Mouse (Mus musculus) hindbrain, embryonic 16.5 days (tissue): ENCODE measurements at regions not wholly inside any gene's neighbourhood (a gene's known extent, or its start where the extent isn't known, plus 50 kb on each side); places are given as distances from the start of the nearest gene placed in this dataset.

Source experiments
- ATAC-seq: fragments of 200-750 bp; cut with Nextera tagmentation; 2 replicates; pipeline ENCODE4 v1.8.0; 2017; ENCODE audit warnings: moderate TSS enrichment, moderate library complexity
- H3K27ac ChIP-seq: fragments of 300-500 bp; sonication (generic); 2 replicates; pipeline ENCODE4 v1.5.1; 2014; ENCODE audit warnings: low read depth, mild to moderate bottlenecking, control low read depth, low read length, moderate library complexity
- H3K27me3 ChIP-seq: fragments of 300-500 bp; sonication (generic); replicated peaks from 2 replicates; pipeline ENCODE4 v1.6.1; 2014; ENCODE audit warnings: low read length; ENCODE audit not compliant: control insufficient read depth, insufficient read depth
- H3K36me3 ChIP-seq: fragments of 300-500 bp; sonication (generic); 2 replicates; pipeline ENCODE4 v1.6.1; 2014; ENCODE audit warnings: mild to moderate bottlenecking, low read length, moderate library complexity, mixed read lengths; ENCODE audit not compliant: control insufficient read depth, insufficient read depth
- H3K4me1 ChIP-seq: fragments of 300-500 bp; sonication (generic); 2 replicates; pipeline ENCODE4 v1.6.1; 2014; ENCODE audit warnings: low read depth, low read length; ENCODE audit not compliant: control insufficient read depth, insufficient read depth
- H3K4me2 ChIP-seq: fragments of 300-500 bp; sonication (generic); 2 replicates; pipeline ENCODE4 v1.6.1; 2014; ENCODE audit warnings: mild to moderate bottlenecking, low read length, control low read depth, moderate library complexity
- H3K4me3 ChIP-seq: fragments of 300-500 bp; sonication (generic); 2 replicates; pipeline ENCODE4 v1.5.1; 2014; ENCODE audit warnings: mild to moderate bottlenecking, low read length, control low read depth, moderate library complexity
- H3K9ac ChIP-seq: fragments of 300-500 bp; sonication (generic); 2 replicates; pipeline ENCODE4 v1.6.1; 2014; ENCODE audit warnings: low read depth, mild to moderate bottlenecking, control low read depth, low read length, moderate library complexity
- H3K9me3 ChIP-seq: fragments of 300-500 bp; sonication (generic); 2 replicates; pipeline ENCODE4 v1.6.1; 2014; ENCODE audit warnings: mild to moderate bottlenecking, low read length, moderate library complexity; ENCODE audit not compliant: control insufficient read depth
- WGBS: fragments of 180-500 bp; shearing (Covaris S2); extraction: QIAGEN DNeasy Blood & Tissue Kit; methylation state at CpG from one replicate; pipeline ENCODE4 v1.1.7; 2014; 5-methylcytosine and 5-hydroxymethylcytosine counted together

- no peak overlapping the region for H3K4me2 ChIP-seq
- H3K27ac ChIP-seq: no peak overlapping the region
- no peaks in the 10 kb centered on the region for H3K4me1 ChIP-seq
- H3K9me3 ChIP-seq: no peaks in the 10 kb centered on the region
- peak; percentile 58; the same call in 1 of the 2 replicates for ATAC-seq
- no peak overlapping the region for H3K4me3 ChIP-seq
- no peak overlapping the region for H3K9ac ChIP-seq
- H3K36me3 ChIP-seq: no peaks in the 10 kb centered on the region
- WGBS: 44% methylated on average over 5 of the region's 5 CpGs
- H3K27me3 ChIP-seq: no peaks in the 10 kb centered on the region
These were observed 700.8 kb upstream of the Tenm2 start for GRCm38 (mm10) chr11:37936439-37937134.

- H3K27ac ChIP-seq: no peak overlapping the region
- H3K9me3 ChIP-seq: no peaks in the 10 kb centered on the region
- H3K27me3 ChIP-seq: no peaks in the 10 kb centered on the region
- no peaks in the 10 kb centered on the region for H3K4me1 ChIP-seq
- ATAC-seq: no peak
- no peak overlapping the region for H3K9ac ChIP-seq
- WGBS: 65% methylated on average over 2 of the region's 2 CpGs
- H3K4me2 ChIP-seq: no peak overlapping the region
- no peak overlapping the region for H3K4me3 ChIP-seq
- no peaks in the 10 kb centered on the region for H3K36me3 ChIP-seq
These were observed 677.4 kb upstream of the Tenm2 start for GRCm38 (mm10) chr11:37913161-37913560.

- WGBS: 74% methylated on average over 2 of the region's 2 CpGs
These were observed 669.2 kb upstream of the Tenm2 start for GRCm38 (mm10) chr11:37904991-37905390.

GRCm38 (mm10) chr11:37897713-37898112 is 661.9 kb upstream of the Tenm2 start:
- Histone ChIP-seq H3K36me3 (no peaks in the 10 kb centered on the region), H3K4me3 (no peak overlapping the region), H3K27ac (no peak overlapping the region), H3K27me3 (no peaks in the 10 kb centered on the region), H3K9ac (no peak overlapping the region), H3K4me1 (no peaks in the 10 kb centered on the region), H3K4me2 (no peak overlapping the region), H3K9me3 (no peaks in the 10 kb centered on the region)
- ATAC-seq: no peak

More at GRCm38 (mm10) chr11:37904991-37905390, 669.2 kb upstream of the Tenm2 start:
- no peak for ATAC-seq
- Histone ChIP-seq H3K27ac (no peak overlapping the region), H3K4me1 (no peaks in the 10 kb centered on the region), H3K36me3 (no peaks in the 10 kb centered on the region), H3K9me3 (no peaks in the 10 kb centered on the region), H3K9ac (no peak overlapping the region), H3K27me3 (no peaks in the 10 kb centered on the region), H3K4me3 (no peak overlapping the region), H3K4me2 (no peak overlapping the region)

GRCm38 (mm10) chr11:37882717-37883116 is 647.0 kb upstream of the Tenm2 start:
- no peaks in the 10 kb centered on the region for H3K36me3 ChIP-seq
- ATAC-seq: no peak
- no peaks in the 10 kb centered on the region for H3K9me3 ChIP-seq
- no peak overlapping the region for H3K9ac ChIP-seq
- no peak overlapping the region for H3K4me3 ChIP-seq
- WGBS: 52% methylated on average over 4 of the region's 4 CpGs
- no peak overlapping the region for H3K4me2 ChIP-seq
- H3K27ac ChIP-seq: no peak overlapping the region
- H3K4me1 ChIP-seq: no peaks in the 10 kb centered on the region
- no peaks in the 10 kb centered on the region for H3K27me3 ChIP-seq

- no peak overlapping the region for H3K27ac ChIP-seq
- no peaks in the 10 kb centered on the region for H3K36me3 ChIP-seq
- H3K4me1 ChIP-seq: no peaks in the 10 kb centered on the region
- no peak overlapping the region for H3K4me3 ChIP-seq
- no peak for ATAC-seq
- H3K27me3 ChIP-seq: no peaks in the 10 kb centered on the region
- no peaks in the 10 kb centered on the region for H3K9me3 ChIP-seq
- H3K4me2 ChIP-seq: no peak overlapping the region
- WGBS: 25% methylated on average over 5 of the region's 5 CpGs
- H3K9ac ChIP-seq: no peak overlapping the region
These were observed 601.5 kb upstream of the Tenm2 start for GRCm38 (mm10) chr11:37837301-37837700.

- Histone ChIP-seq H3K4me2 (no peak overlapping the region), H3K4me1 (no peaks in the 10 kb centered on the region), H3K9ac (no peak overlapping the region), H3K9me3 (no peaks in the 10 kb centered on the region), H3K4me3 (no peak overlapping the region), H3K27ac (no peak overlapping the region), H3K36me3 (no peaks in the 10 kb centered on the region), H3K27me3 (no peaks in the 10 kb centered on the region)
- no peak for ATAC-seq
- WGBS: 52% methylated on average over 3 of the region's 3 CpGs
These were observed 595.2 kb upstream of the Tenm2 start for GRCm38 (mm10) chr11:37830975-37831374.

GRCm38 (mm10) chr11:37806761-37807160 is 571.0 kb upstream of the Tenm2 start:
- no peak for ATAC-seq
- Histone ChIP-seq H3K36me3 (no peaks in the 10 kb centered on the region), H3K27me3 (no peaks in the 10 kb centered on the region), H3K9ac (no peak overlapping the region), H3K27ac (no peak overlapping the region), H3K4me1 (no peaks in the 10 kb centered on the region), H3K9me3 (no peaks in the 10 kb centered on the region), H3K4me3 (no peak overlapping the region), H3K4me2 (no peak overlapping the region)
- 80% methylated on average over 5 of the region's 5 CpGs for WGBS

- ATAC-seq: no peak
- Histone ChIP-seq H3K4me3 (no peak overlapping the region), H3K4me1 (no peaks in the 10 kb centered on the region), H3K4me2 (no peak overlapping the region), H3K27me3 (no peaks in the 10 kb centered on the region), H3K27ac (no peak overlapping the region), H3K36me3 (no peaks in the 10 kb centered on the region), H3K9me3 (no peaks in the 10 kb centered on the region), H3K9ac (no peak overlapping the region)
- 77% methylated on average over 6 of the region's 6 CpGs for WGBS
These were observed 563.1 kb upstream of the Tenm2 start for GRCm38 (mm10) chr11:37798783-37799318.
